Mouse (Mus musculus) C2C12 (cell line): ENCODE measurements around the gene Efcab11.

ENCODE experiments used
- MAX ChIP-seq: IDR thresholded peaks from one replicate; pipeline ENCODE4 v1.6.1; 2011; ENCODE audit warnings: mild to moderate bottlenecking, control low read depth
- USF1 ChIP-seq: IDR thresholded peaks from one replicate; pipeline ENCODE4 v1.6.1; 2011; ENCODE audit warnings: low read depth, mild to moderate bottlenecking, control low read depth, moderate library complexity

- TF ChIP-seq MAX (no peak), USF1 (no peak)
These were observed 18.0 kb upstream of the Efcab11 start for GRCm38 (mm10) chr12:99901973-99902866.
